Mouse (Mus musculus): Measurements from ENCODE around the gene Sh3bgrl3. TPM values are rescaled to one million over a fixed set of nuclear protein-coding genes. Genes with fewer than 3 reads are reported as not detected.

The Sh3bgrl3 gene
- total RNA-seq, 1 experiment: 96.5 TPM

DNA sequence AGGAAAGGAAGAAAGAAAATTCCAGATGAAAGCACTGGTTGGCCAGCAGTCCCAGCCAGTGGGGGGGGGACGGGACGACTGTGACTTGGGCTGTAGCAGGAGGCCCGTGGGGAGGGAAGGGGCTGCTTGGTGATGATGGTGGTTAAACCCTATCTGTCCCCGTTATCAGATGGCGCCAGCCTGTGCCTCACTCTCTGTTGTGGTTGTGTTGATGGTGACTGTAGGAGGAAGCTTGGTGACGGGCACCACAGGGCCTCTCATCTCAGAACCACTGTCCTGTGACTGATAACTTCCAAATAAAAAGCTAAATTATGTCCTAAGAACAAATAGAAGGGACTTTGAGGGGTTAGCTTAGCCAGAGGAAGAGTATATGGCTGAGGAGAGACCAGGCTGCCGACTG is 22.5 kb downstream of the Sh3bgrl3 start:
- Histone ChIP-seq H3K36me3 (ENCODE audit: control insufficient read depth, insufficient read depth, low read length, poor library complexity, severe bottlenecking) (no peaks in the 10 kb centered on the region), H3K4me3 (ENCODE audit: insufficient read depth in 1 of 2, low read depth in 1 of 2, low read length in 2 of 2, poor library complexity in 1 of 2, severe bottlenecking in 1 of 2) (no peak overlapping the region), H3K27ac (ENCODE audit: insufficient read depth, low read depth, low read length, poor library complexity, severe bottlenecking) (no peak overlapping the region), H3K4me1 (ENCODE audit: control insufficient read depth in 2 of 2, insufficient read depth in 2 of 2, low read length in 2 of 2, poor library complexity in 1 of 2) (peaks cover 17 to 29% of the 10 kb centered on the region in 2 experiments; a peak in 2 of 4 replicates), H3K9me3 (ENCODE audit: control insufficient read depth, insufficient read depth, low read depth, low read length) (no peaks in the 10 kb centered on the region), H3K9ac (ENCODE audit: insufficient read depth, low read depth, low read length, poor library complexity, severe bottlenecking) (no peak overlapping the region)
- DNase-seq (ENCODE audit: low read depth, low spot score): no peak
- in situ Hi-C loops (cut with MboI; ENCODE audit: low sequenced_read_pairs in 2 of 2, unreplicated experiment in 2 of 2): no loop called here
- TF ChIP-seq ZNF384 (IDR thresholded peaks at IDR 0.05; ENCODE audit: low read depth, low read length): no peak
- no peak for TF ChIP-seq CHD2 (IDR thresholded peaks at IDR 0.05; ENCODE audit: low read depth, low read length)
- TF ChIP-seq MAFK (IDR thresholded peaks at IDR 0.05; ENCODE audit: insufficient read depth, low read depth, low read length): no peak
- TF ChIP-seq ZC3H11A (IDR thresholded peaks at IDR 0.05; ENCODE audit: borderline replicate concordance, low read depth, low read length): no peak
- no peak for TF ChIP-seq HCFC1 (IDR thresholded peaks at IDR 0.05; ENCODE audit: borderline replicate concordance, insufficient read depth, low read length)

DNA sequence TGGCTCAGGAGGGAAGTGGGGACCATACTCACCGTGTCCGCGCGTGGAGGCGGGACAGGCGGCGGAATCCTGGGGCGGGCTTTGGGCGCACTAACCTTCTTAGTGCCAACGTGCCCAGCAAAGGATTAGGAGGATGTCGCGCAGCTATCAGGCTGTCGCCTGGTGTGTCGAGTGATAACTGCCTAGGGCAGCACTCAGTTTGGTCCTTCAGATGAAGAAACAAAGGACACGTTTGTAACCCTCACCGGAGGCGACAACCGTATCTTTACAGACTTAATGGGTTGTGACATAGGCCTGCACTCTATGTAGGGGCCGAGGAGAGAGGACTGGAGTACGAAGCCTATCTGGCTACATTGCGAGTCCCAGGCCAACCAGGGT is 25.9 kb downstream of the Sh3bgrl3 start:
- no peak for DNase-seq (ENCODE audit: low read depth, low spot score)
- Histone ChIP-seq H3K4me3 (ENCODE audit: insufficient read depth in 1 of 2, low read depth in 1 of 2, low read length in 2 of 2, poor library complexity in 1 of 2, severe bottlenecking in 1 of 2) (peak overlapping the region; percentile 83 to 86), H3K9ac (ENCODE audit: insufficient read depth, low read depth, low read length, poor library complexity, severe bottlenecking) (peak overlapping the region; percentile 80), H3K4me1 (ENCODE audit: control insufficient read depth in 2 of 2, insufficient read depth in 2 of 2, low read length in 2 of 2, poor library complexity in 1 of 2) (peaks cover 3 to 9% of the 10 kb centered on the region in 2 experiments; a peak in 2 of 4 replicates), H3K36me3 (ENCODE audit: control insufficient read depth, insufficient read depth, low read length, poor library complexity, severe bottlenecking) (no peaks in the 10 kb centered on the region), H3K9me3 (ENCODE audit: control insufficient read depth, insufficient read depth, low read depth, low read length) (no peaks in the 10 kb centered on the region), H3K27ac (ENCODE audit: insufficient read depth, low read depth, low read length, poor library complexity, severe bottlenecking) (no peak overlapping the region)
- TF ChIP-seq ZNF384 (IDR thresholded peaks at IDR 0.05; ENCODE audit: low read depth, low read length) (no peak), ZC3H11A (IDR thresholded peaks at IDR 0.05; ENCODE audit: borderline replicate concordance, low read depth, low read length) (no peak), HCFC1 (IDR thresholded peaks at IDR 0.05; ENCODE audit: borderline replicate concordance, insufficient read depth, low read length) (no peak), CHD2 (IDR thresholded peaks at IDR 0.05; ENCODE audit: low read depth, low read length) (no peak), MAFK (IDR thresholded peaks at IDR 0.05; ENCODE audit: insufficient read depth, low read depth, low read length) (no peak)
- in situ Hi-C loops (cut with MboI; ENCODE audit: low sequenced_read_pairs in 2 of 2, unreplicated experiment in 2 of 2): no loop called here

DNA sequence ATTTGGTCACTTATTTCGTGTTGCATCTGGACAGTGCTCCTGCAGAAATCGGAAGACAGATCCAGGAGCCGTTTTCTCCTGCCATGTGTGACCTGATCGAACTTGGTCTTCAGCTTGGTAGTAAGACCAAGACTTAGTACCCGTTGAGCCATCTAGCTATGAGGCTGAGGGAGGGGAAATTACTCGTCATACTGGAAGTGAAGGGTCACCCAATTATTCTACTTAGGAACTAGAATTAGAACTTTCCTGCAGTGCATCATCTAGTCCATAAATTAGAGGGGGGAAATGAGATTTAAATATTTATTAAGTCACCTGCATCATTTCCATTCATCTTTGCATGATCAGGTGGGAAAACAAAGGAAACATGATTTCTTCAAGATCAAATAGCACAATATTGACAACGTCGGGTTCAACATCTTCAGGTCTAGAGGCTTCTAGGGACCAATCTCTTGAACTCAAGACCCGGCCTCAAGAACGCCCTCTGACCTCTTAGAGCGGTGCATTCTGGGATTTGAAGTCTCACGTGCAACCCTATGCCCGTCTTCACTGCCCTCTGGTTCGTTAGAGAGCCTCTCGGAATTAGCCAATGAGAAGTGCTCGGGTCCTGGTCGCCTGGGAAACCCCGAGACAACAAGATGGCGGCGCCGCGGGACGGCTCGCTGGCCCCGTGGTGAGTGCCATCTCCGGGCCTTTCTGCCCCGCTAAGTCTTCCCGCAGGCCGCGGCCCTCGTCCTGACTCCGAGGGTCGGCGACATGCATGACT is 26.4 kb downstream of the Sh3bgrl3 start, which contains the start of gene Ubxn11:
Gene Ubxn11 (plus strand): TSS at position 592 of the 763 bp plus-strand sequence.
- H3K9ac ChIP-seq (ENCODE audit: insufficient read depth, low read depth, low read length, poor library complexity, severe bottlenecking): peak within 1 kb of the TSS; percentile 80
- TF ChIP-seq MAFK (IDR thresholded peaks at IDR 0.05; ENCODE audit: insufficient read depth, low read depth, low read length): no peak
- no peak for TF ChIP-seq ZC3H11A (IDR thresholded peaks at IDR 0.05; ENCODE audit: borderline replicate concordance, low read depth, low read length)
- TF ChIP-seq HCFC1 (IDR thresholded peaks at IDR 0.05; ENCODE audit: borderline replicate concordance, insufficient read depth, low read length): peak; percentile 88
- peak; percentile 60; the same call in 1 of the 2 replicates for TF ChIP-seq CHD2 (IDR thresholded peaks at IDR 0.05; ENCODE audit: low read depth, low read length)
- no peak for TF ChIP-seq ZNF384 (IDR thresholded peaks at IDR 0.05; ENCODE audit: low read depth, low read length)

GRCm38 (mm10) chr4:134100245-134100644 is 28.3 kb downstream of the Sh3bgrl3 start:
- in situ Hi-C loops (cut with MboI; ENCODE audit: low sequenced_read_pairs in 2 of 2, unreplicated experiment in 2 of 2): no loop called here
- H3K9me3 ChIP-seq (ENCODE audit: control insufficient read depth, insufficient read depth, low read depth, low read length): no peaks in the 10 kb centered on the region
- no peak for TF ChIP-seq ZNF384 (IDR thresholded peaks at IDR 0.05; ENCODE audit: low read depth, low read length)
- TF ChIP-seq CHD2 (IDR thresholded peaks at IDR 0.05; ENCODE audit: low read depth, low read length): no peak
- TF ChIP-seq ZC3H11A (IDR thresholded peaks at IDR 0.05; ENCODE audit: borderline replicate concordance, low read depth, low read length): no peak
- no peak for TF ChIP-seq MAFK (IDR thresholded peaks at IDR 0.05; ENCODE audit: insufficient read depth, low read depth, low read length)
- no peak for TF ChIP-seq HCFC1 (IDR thresholded peaks at IDR 0.05; ENCODE audit: borderline replicate concordance, insufficient read depth, low read length)
- no peak overlapping the region for H3K27ac ChIP-seq (ENCODE audit: insufficient read depth, low read depth, low read length, poor library complexity, severe bottlenecking)
- H3K36me3 ChIP-seq (ENCODE audit: control insufficient read depth, insufficient read depth, low read length, poor library complexity, severe bottlenecking): no peaks in the 10 kb centered on the region
- peaks cover 0 to 4% of the 10 kb centered on the region in 2 experiments; a peak in 1 of 4 replicates for H3K4me1 ChIP-seq (ENCODE audit: control insufficient read depth in 2 of 2, insufficient read depth in 2 of 2, low read length in 2 of 2, poor library complexity in 1 of 2)
- no peak overlapping the region for H3K9ac ChIP-seq (ENCODE audit: insufficient read depth, low read depth, low read length, poor library complexity, severe bottlenecking)
- H3K4me3 ChIP-seq (ENCODE audit: insufficient read depth in 1 of 2, low read depth in 1 of 2, low read length in 2 of 2, poor library complexity in 1 of 2, severe bottlenecking in 1 of 2): no peak overlapping the region
- DNase-seq (ENCODE audit: low read depth, low spot score): no peak

More for the DNA sequence above, 26.4 kb downstream of the Sh3bgrl3 start, which contains the start of gene Ubxn11:
- H3K36me3 ChIP-seq (ENCODE audit: control insufficient read depth, insufficient read depth, low read length, poor library complexity, severe bottlenecking): no peaks in the 10 kb centered on the region
- no peak within 1 kb of the TSS for H3K27ac ChIP-seq (ENCODE audit: insufficient read depth, low read depth, low read length, poor library complexity, severe bottlenecking)
- no peaks in the 10 kb centered on the region for H3K9me3 ChIP-seq (ENCODE audit: control insufficient read depth, insufficient read depth, low read depth, low read length)
- peak within 1 kb of the TSS; percentile 83 to 86 for H3K4me3 ChIP-seq (ENCODE audit: insufficient read depth in 1 of 2, low read depth in 1 of 2, low read length in 2 of 2, poor library complexity in 1 of 2, severe bottlenecking in 1 of 2)
- peaks cover 1 to 8% of the 10 kb centered on the region in 2 experiments; a peak in 2 of 4 replicates for H3K4me1 ChIP-seq (ENCODE audit: control insufficient read depth in 2 of 2, insufficient read depth in 2 of 2, low read length in 2 of 2, poor library complexity in 1 of 2)
- in situ Hi-C loops (cut with MboI; ENCODE audit: low sequenced_read_pairs in 2 of 2, unreplicated experiment in 2 of 2): no loop called here
- peak; percentile 89 for DNase-seq (ENCODE audit: low read depth, low spot score)
